Mouse (Mus musculus) G1E (cell line): ENCODE measurements at regions not wholly inside any gene's neighbourhood (a gene's known extent, or its start where the extent isn't known, plus 50 kb on each side); places are given as distances from the start of the nearest gene placed in this dataset.

ENCODE experiments used
- ATAC-seq: 2 replicates; pipeline ENCODE4 v1.8.0; 2016; ENCODE audit warnings: mild to moderate bottlenecking; ENCODE audit not compliant: insufficient number of reproducible peaks, poor library complexity, low FRiP score, severe bottlenecking; ENCODE audit errors: extremely low read depth
- DNase-seq: peaks from one replicate; pipeline ENCODE4 v3.0.0; 2012; ENCODE audit warnings: low spot score
- H3K27me3 ChIP-seq: 2 replicates; pipeline ENCODE4 v1.6.1; 2012; ENCODE audit warnings: mild to moderate bottlenecking, low read length, inconsistent platforms; ENCODE audit not compliant: insufficient read depth
- H3K36me3 ChIP-seq: replicated peaks from 2 replicates; pipeline ENCODE3; 2012; ENCODE audit warnings: mild to moderate bottlenecking, inconsistent platforms
- H3K4me1 ChIP-seq: 2 replicates; pipeline ENCODE4 v1.6.1; 2012; ENCODE audit warnings: low read depth, low read length, inconsistent platforms, mixed read lengths; ENCODE audit not compliant: insufficient read depth
- H3K4me3 ChIP-seq: 2 replicates; pipeline ENCODE4 v1.5.1; 2012; ENCODE audit warnings: low read depth, mild to moderate bottlenecking, inconsistent platforms, low read length, moderate library complexity, mixed read lengths
- H3K9me3 ChIP-seq: replicated peaks from 2 replicates; pipeline ENCODE4 v1.6.1; 2012; ENCODE audit warnings: inconsistent platforms
- CTCF ChIP-seq: IDR thresholded peaks from 2 replicates; pipeline ENCODE4 v1.5.1; 2012; ENCODE audit warnings: low read depth, low read length, inconsistent platforms, mixed read lengths
- GATA1 ChIP-seq: IDR thresholded peaks from 2 replicates; pipeline ENCODE4 v1.6.1; 2012; ENCODE audit warnings: borderline replicate concordance, low read length, inconsistent platforms, mixed read lengths
- GATA2 ChIP-seq: IDR thresholded peaks from 2 replicates; pipeline ENCODE4 v1.6.1; 2012; ENCODE audit warnings: low read depth, low read length, inconsistent platforms, borderline replicate concordance
- POLR2AphosphoS5 ChIP-seq: IDR thresholded peaks from 2 replicates; pipeline ENCODE4 v1.6.1; 2012; ENCODE audit warnings: low read depth, low read length, inconsistent platforms; ENCODE audit not compliant: insufficient replicate concordance
- TAL1 ChIP-seq: conservative IDR thresholded peaks from 2 replicates; pipeline ENCODE4 v1.6.1; 2012; ENCODE audit warnings: low read depth, low read length, inconsistent platforms, mixed read lengths

DNA sequence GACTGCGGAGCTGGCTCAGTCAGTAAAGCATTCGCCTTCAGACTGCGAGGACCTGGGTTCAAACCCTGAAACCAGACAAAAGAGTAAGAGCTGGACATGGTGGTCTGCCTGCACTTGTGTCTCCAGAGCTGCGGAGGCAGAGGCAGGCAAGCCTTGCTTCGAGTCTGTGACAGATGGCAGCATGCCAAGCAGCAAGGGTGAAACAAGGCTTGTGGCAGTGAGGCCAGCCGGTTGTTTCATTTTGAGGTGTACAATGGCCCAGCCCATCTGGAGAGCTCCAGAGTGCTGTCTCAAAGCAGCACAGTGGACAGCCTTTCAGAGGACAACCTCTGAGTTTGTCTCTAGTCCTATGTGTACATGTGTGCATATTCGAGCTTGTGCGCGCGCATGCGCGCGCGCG is 225.9 kb downstream of the Prex1 start:
- peaks cover 91% of the 10 kb centered on the region for H3K9me3 ChIP-seq
- ATAC-seq (no peak), DNase-seq (no peak)
- H3K36me3 ChIP-seq: no peaks in the 10 kb centered on the region
- TF ChIP-seq POLR2AphosphoS5 (no peak), TAL1 (no peak), GATA2 (no peak), CTCF (no peak), GATA1 (no peak)
- no peak overlapping the region for H3K4me3 ChIP-seq
- no peaks in the 10 kb centered on the region for H3K4me1 ChIP-seq
- no peaks in the 10 kb centered on the region for H3K27me3 ChIP-seq

DNA sequence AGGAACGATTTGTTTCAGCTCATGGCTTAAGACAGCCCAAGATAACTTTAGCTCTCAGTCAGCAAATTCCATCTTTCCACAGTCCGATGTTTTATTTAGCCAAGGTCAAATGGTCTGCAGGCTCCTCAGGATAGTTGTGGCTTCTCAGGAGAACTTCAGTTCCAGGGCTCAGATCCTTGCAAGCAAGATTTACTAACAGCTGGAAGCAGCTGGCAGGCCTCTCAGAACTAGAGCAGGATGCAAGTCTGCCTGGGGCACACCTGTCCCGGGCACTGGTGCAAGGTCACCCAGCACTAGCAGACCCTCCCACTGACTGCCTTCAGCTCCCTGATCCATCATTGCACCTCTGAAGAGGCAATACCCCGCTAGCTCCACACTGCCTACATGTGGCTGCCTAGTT is 227.8 kb downstream of the Prex1 start:
- H3K36me3 ChIP-seq: no peaks in the 10 kb centered on the region
- H3K9me3 ChIP-seq: peaks cover 89% of the 10 kb centered on the region
- no peaks in the 10 kb centered on the region for H3K27me3 ChIP-seq
- TF ChIP-seq TAL1: no peak
- no peak for TF ChIP-seq GATA2
- TF ChIP-seq POLR2AphosphoS5: no peak
- TF ChIP-seq GATA1: no peak
- no peak for TF ChIP-seq CTCF
- no peak for DNase-seq
- no peaks in the 10 kb centered on the region for H3K4me1 ChIP-seq
- no peak for ATAC-seq
- no peak overlapping the region for H3K4me3 ChIP-seq

GRCm38 (mm10) chr2:166485361-166485760 is 228.3 kb downstream of the Prex1 start:
- ATAC-seq: no peak
- no peaks in the 10 kb centered on the region for H3K27me3 ChIP-seq
- no peak overlapping the region for H3K4me3 ChIP-seq
- TF ChIP-seq GATA2: no peak
- no peak for TF ChIP-seq GATA1
- TF ChIP-seq POLR2AphosphoS5: no peak
- no peak for TF ChIP-seq CTCF
- no peak for TF ChIP-seq TAL1
- H3K9me3 ChIP-seq: peaks cover 89% of the 10 kb centered on the region
- no peaks in the 10 kb centered on the region for H3K36me3 ChIP-seq
- no peaks in the 10 kb centered on the region for H3K4me1 ChIP-seq
- no peak for DNase-seq

GRCm38 (mm10) chr2:166483617-166484319 is 229.9 kb downstream of the Prex1 start:
- Histone ChIP-seq H3K27me3 (no peaks in the 10 kb centered on the region), H3K4me1 (no peaks in the 10 kb centered on the region), H3K9me3 (peaks cover 86% of the 10 kb centered on the region), H3K36me3 (no peaks in the 10 kb centered on the region), H3K4me3 (no peak overlapping the region)
- DNase-seq (no peak), ATAC-seq (no peak)
- no peak for TF ChIP-seq GATA1

DNA sequence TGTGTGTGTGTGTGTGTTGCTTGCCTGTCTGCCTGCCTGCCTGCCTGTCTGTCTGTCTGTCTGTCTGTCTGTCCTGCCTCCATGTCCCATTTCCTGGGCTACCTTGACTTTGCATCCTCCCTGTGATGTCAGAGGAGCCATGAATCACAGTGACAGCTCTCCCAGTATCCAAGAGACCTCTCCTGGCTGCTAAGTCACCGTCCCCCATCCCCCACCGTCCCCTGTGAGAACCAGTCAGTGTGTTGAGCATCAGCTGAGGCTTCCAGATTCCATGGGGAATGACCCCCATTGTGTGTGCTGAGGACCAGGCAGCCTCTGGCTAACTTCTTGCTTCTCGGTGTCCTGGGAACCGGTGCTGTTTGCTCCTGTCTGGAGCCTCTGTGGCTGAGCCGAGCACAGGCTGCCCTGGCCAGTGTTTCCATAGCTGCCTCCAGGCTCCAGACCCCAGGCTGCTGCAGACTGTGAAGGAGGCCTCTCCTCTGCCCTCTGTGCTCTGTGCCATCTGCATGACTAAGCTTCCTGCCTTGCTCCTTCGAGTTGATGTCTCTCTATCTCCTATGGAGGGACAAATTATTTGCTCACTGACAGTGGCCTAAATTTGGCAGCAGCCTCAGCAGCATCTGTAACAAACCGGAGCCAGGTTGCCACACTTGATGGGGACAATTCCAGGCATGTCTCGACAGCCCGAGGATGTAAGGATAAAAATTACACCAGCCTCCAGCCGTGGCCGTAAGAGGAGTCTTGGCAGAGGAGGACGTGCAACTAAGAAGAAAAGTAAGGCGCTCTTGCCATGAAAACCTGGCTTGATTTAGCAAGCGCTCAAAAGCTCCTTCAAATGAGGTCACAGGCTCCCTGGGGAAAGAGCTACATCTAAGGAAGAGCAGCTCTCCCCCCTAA is 230.7 kb downstream of the Prex1 start:
- no peaks in the 10 kb centered on the region for H3K36me3 ChIP-seq
- TF ChIP-seq GATA2 (no peak), TAL1 (no peak), CTCF (no peak), GATA1 (no peak), POLR2AphosphoS5 (no peak)
- no peaks in the 10 kb centered on the region for H3K27me3 ChIP-seq
- H3K4me3 ChIP-seq: no peak overlapping the region
- DNase-seq (no peak), ATAC-seq (no peak)
- H3K4me1 ChIP-seq: no peaks in the 10 kb centered on the region
- H3K9me3 ChIP-seq: peaks cover 86% of the 10 kb centered on the region

- TF ChIP-seq CTCF (no peak), POLR2AphosphoS5 (no peak), GATA1 (no peak), GATA2 (no peak), TAL1 (no peak)
- no peak for DNase-seq
- no peaks in the 10 kb centered on the region for H3K27me3 ChIP-seq
- H3K9me3 ChIP-seq: peaks cover 86% of the 10 kb centered on the region
- H3K4me1 ChIP-seq: no peaks in the 10 kb centered on the region
- H3K4me3 ChIP-seq: no peak overlapping the region
- no peaks in the 10 kb centered on the region for H3K36me3 ChIP-seq
- ATAC-seq: no peak
These were observed 231.9 kb downstream of the Prex1 start for GRCm38 (mm10) chr2:166481774-166482173.
